Mouse (Mus musculus) erythroblast, adult 5-6 weeks (primary cell): Measurements from ENCODE around the gene Yrdc. TPM values are rescaled to one million over a fixed set of nuclear protein-coding genes. Genes with fewer than 3 reads are reported as not detected.

Source experiments
- total RNA-seq, 2 experiments: library from RNA; stranded (forward) in 1 of 2; stranded (reverse) in 1 of 2; fragments of 150-400 nt in 1 of 2; fragments of 200-764, 138-1000 nt in 1 of 2; gene quantifications; 2 replicates each; pipeline versions ENCODE4 v1.2.3 to v1.2.4; 2015 to 2017; ENCODE audit warnings: low replicate concordance in 2 of 2

Yrdc gene
- total RNA-seq, 2 experiments from 2014 or later: 1.2 to 14.0 TPM

Other genes starting within 250 kb of the Yrdc start
- not detected in 2 replicates for gene 3100002H09Rik, start 239.9 kb upstream of the Yrdc start, total RNA-seq (2015; ENCODE audit: low replicate concordance)
- gene 3100002H09Rik, start 239.9 kb upstream of the Yrdc start, total RNA-seq (2017; ENCODE audit: low replicate concordance): not detected in 2 replicates
- gene Pou3f1, start 193.9 kb upstream of the Yrdc start, total RNA-seq (2015; ENCODE audit: low replicate concordance): not detected in 2 replicates
- not detected in 2 replicates for gene Pou3f1, start 193.9 kb upstream of the Yrdc start, total RNA-seq (2017; ENCODE audit: low replicate concordance)
- gene Utp11, start 157.1 kb upstream of the Yrdc start, total RNA-seq (2015; ENCODE audit: low replicate concordance): 6.7 and 20.8 TPM in 2 replicates
- 4.5 and 15.1 TPM in 2 replicates for gene Utp11, start 157.1 kb upstream of the Yrdc start, total RNA-seq (2017; ENCODE audit: low replicate concordance)
- gene Fhl3, start 150.0 kb upstream of the Yrdc start, total RNA-seq (2015; ENCODE audit: low replicate concordance): 4.2 and 7.5 TPM in 2 replicates
- 0.77 and 1.3 TPM in 2 replicates for gene Fhl3, start 150.0 kb upstream of the Yrdc start, total RNA-seq (2017; ENCODE audit: low replicate concordance)
- gene Sf3a3, start 135.9 kb upstream of the Yrdc start, total RNA-seq (2015; ENCODE audit: low replicate concordance): 14.2 and 24.2 TPM in 2 replicates
- 26.2 and 34.7 TPM in 2 replicates for gene Sf3a3, start 135.9 kb upstream of the Yrdc start, total RNA-seq (2017; ENCODE audit: low replicate concordance)
- gene Inpp5b, start 108.8 kb upstream of the Yrdc start, total RNA-seq (2015; ENCODE audit: low replicate concordance): 27.3 and 37.0 TPM in 2 replicates
- 15.2 and 15.8 TPM in 2 replicates for gene Inpp5b, start 108.8 kb upstream of the Yrdc start, total RNA-seq (2017; ENCODE audit: low replicate concordance)
- 5.2 and 5.4 TPM in 2 replicates for gene Mtf1, start 48.6 kb upstream of the Yrdc start, total RNA-seq (2015; ENCODE audit: low replicate concordance)
- gene Mtf1, start 48.6 kb upstream of the Yrdc start, total RNA-seq (2017; ENCODE audit: low replicate concordance): 8.6 and 17.4 TPM in 2 replicates
- 5.8 TPM in 1 of 2 replicates, not detected in the other for gene 1110065P20Rik, start 517 bp downstream of the Yrdc start, total RNA-seq (2015; ENCODE audit: low replicate concordance)
- 0.70 and 3.3 TPM in 2 replicates for gene 1110065P20Rik, start 517 bp downstream of the Yrdc start, total RNA-seq (2017; ENCODE audit: low replicate concordance)
- not detected in 2 replicates for gene Maneal, start 11.5 kb downstream of the Yrdc start, total RNA-seq (2015; ENCODE audit: low replicate concordance)
- not detected in 2 replicates for gene Maneal, start 11.5 kb downstream of the Yrdc start, total RNA-seq (2017; ENCODE audit: low replicate concordance)
- not detected in 2 replicates for gene Epha10, start 30.2 kb downstream of the Yrdc start, total RNA-seq (2015; ENCODE audit: low replicate concordance)
- not detected in 2 replicates for gene Epha10, start 30.2 kb downstream of the Yrdc start, total RNA-seq (2017; ENCODE audit: low replicate concordance)
- 0.38 and 0.84 TPM in 2 replicates for gene 9930104L06Rik, start 86.4 kb downstream of the Yrdc start, total RNA-seq (2015; ENCODE audit: low replicate concordance)
- 3.2 and 6.1 TPM in 2 replicates for gene 9930104L06Rik, start 86.4 kb downstream of the Yrdc start, total RNA-seq (2017; ENCODE audit: low replicate concordance)
- gene Cdca8, start 88.6 kb downstream of the Yrdc start, total RNA-seq (2015; ENCODE audit: low replicate concordance): 50.9 and 62.5 TPM in 2 replicates
- 52.7 and 74.9 TPM in 2 replicates for gene Cdca8, start 88.6 kb downstream of the Yrdc start, total RNA-seq (2017; ENCODE audit: low replicate concordance)
- gene Rspo1, start 135.8 kb downstream of the Yrdc start, total RNA-seq (2015; ENCODE audit: low replicate concordance): 0.58 TPM in 1 of 2 replicates, not detected in the other
- 0.42 TPM in 1 of 2 replicates, not detected in the other for gene Rspo1, start 135.8 kb downstream of the Yrdc start, total RNA-seq (2017; ENCODE audit: low replicate concordance)
- 11.1 and 36.6 TPM in 2 replicates for gene Gnl2, start 165.9 kb downstream of the Yrdc start, total RNA-seq (2015; ENCODE audit: low replicate concordance)
- 27.7 and 30.8 TPM in 2 replicates for gene Gnl2, start 165.9 kb downstream of the Yrdc start, total RNA-seq (2017; ENCODE audit: low replicate concordance)
- not detected in 2 replicates for gene Dnali1, start 215.0 kb downstream of the Yrdc start, total RNA-seq (2015; ENCODE audit: low replicate concordance)
- not detected in 2 replicates for gene Dnali1, start 215.0 kb downstream of the Yrdc start, total RNA-seq (2017; ENCODE audit: low replicate concordance)
- gene Snip1, start 216.0 kb downstream of the Yrdc start, total RNA-seq (2015; ENCODE audit: low replicate concordance): 5.9 and 9.8 TPM in 2 replicates
- 7.5 and 17.4 TPM in 2 replicates for gene Snip1, start 216.0 kb downstream of the Yrdc start, total RNA-seq (2017; ENCODE audit: low replicate concordance)
- gene Meaf6, start 234.5 kb downstream of the Yrdc start, total RNA-seq (2015; ENCODE audit: low replicate concordance): 15.0 and 20.8 TPM in 2 replicates
- 20.4 and 34.7 TPM in 2 replicates for gene Meaf6, start 234.5 kb downstream of the Yrdc start, total RNA-seq (2017; ENCODE audit: low replicate concordance)